8 mouse cellular contexts compared by ENCODE assay signal in the genomic region with DNA sequence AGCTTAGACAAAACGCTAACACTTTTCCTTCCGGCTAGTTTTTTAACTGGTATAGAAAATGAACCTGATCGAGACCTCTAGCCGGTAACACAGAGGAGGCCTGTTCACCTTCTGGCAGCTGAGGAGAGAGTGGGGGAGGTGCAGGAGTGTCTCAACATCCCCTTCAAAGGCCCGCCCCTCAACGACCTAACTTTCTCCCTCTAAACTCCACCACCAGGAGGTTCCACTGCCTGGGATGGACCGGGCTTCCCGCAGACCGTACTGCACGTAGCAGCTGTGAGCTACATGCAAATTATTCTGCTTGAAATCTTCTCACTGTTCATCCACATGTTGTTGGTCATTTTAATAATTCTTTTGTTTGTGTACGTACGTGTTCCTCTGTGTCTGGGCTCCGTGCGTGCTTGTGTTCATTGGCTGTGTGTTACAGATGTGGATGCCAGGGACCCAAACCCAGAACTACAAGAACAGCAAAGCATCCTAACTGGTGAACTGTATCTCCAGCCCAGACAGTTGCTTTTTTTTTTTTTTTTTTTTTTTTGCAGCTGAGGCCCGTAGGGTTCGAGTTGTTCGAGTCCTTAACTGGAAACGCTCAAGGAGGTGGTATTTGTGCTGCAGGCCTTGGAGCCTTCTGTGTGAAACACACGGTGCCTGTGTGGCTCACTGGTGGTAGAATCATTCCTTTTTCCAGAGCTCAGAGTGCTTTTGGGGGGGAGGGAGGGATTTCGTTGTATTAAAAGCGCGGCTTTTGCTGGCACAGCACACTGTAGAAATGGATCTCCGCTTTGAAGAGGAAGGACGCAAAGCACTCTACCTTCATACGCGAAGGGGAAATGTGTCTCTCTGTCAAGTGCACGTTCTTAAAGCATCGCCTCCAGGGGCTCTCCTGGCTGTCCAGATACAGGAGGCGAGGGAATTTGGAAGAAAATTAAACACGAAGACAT. TPM values are rescaled to one million over a fixed set of nuclear protein-coding genes. Genes with fewer than 3 reads are reported as not detected.
A peak's percentile ranks its signal among the peaks of the same experiment; 100 is the strongest.
DNase-seq lines count a peak whose midpoint lies in the region; ATAC-seq and TF ChIP-seq lines count a peak whose summit lies in the region.

No protein-coding gene starts in this region.

- peak overlapping the region; percentile 4; the same call in 1 of the 2 replicates for H3K4me3 ChIP-seq in kidney, adult 2 months (ENCODE audit: insufficient read depth, low read depth, low read length)
- peak overlapping the region; percentile 18 for H3K4me3 ChIP-seq in liver, embryonic 13.5 days (replicated peaks)

- no peaks in the 10 kb centered on the region for H3K36me3 ChIP-seq in kidney, adult 2 months (ENCODE audit: control insufficient read depth, insufficient read depth, low read length)
- H3K36me3 ChIP-seq in liver, embryonic 13.5 days, result no peaks in the 10 kb centered on the region

- peak; percentile 33 to 55 for ATAC-seq in hematopoietic stem cell, adult 5-6 weeks (replicated peaks in 1 of 2; ENCODE audit: insufficient read depth in 1 of 2, low FRiP score in 2 of 2, low TSS enrichment in 1 of 2, low read depth in 1 of 2, poor library complexity in 2 of 2, severe bottlenecking in 2 of 2)
- ATAC-seq in liver, embryonic 13.5 days (ENCODE audit: low read depth), result peak; percentile 45; the same call in 1 of the 2 replicates
- no peak for ATAC-seq in erythroblast, adult 5-6 weeks (replicated peaks; ENCODE audit: low FRiP score, poor library complexity, severe bottlenecking)

- TF ChIP-seq CTCF in kidney, adult 2 months (conservative IDR thresholded peaks at IDR 0.05; ENCODE audit: insufficient read depth, insufficient read length, low read depth, low read length), result 0 out of 2 replicates have a peak, but pooled peaks have one; percentile 2

- H3K9ac ChIP-seq in liver, embryonic 13.5 days, result no peak overlapping the region

- TF ChIP-seq POLR2A in kidney, adult 2 months (IDR thresholded peaks at IDR 0.05; ENCODE audit: low read depth, low read length), result no peak

- peaks cover 5% of the 10 kb centered on the region; the same call in 1 of the 2 replicates for H3K4me1 ChIP-seq in kidney, adult 2 months (ENCODE audit: control insufficient read depth, insufficient read depth, low read length)
- H3K4me1 ChIP-seq in liver, embryonic 13.5 days (replicated peaks), result peaks cover 20% of the 10 kb centered on the region

- H3K4me2 ChIP-seq in liver, embryonic 13.5 days, result peak overlapping the region; percentile 56

- H3K27me3 ChIP-seq in kidney, adult 2 months (replicated peaks; ENCODE audit: control insufficient read depth, insufficient read depth, low read length), result no peaks in the 10 kb centered on the region
- H3K27me3 ChIP-seq in liver, embryonic 13.5 days, result 0 out of 2 replicates have a peak, but pooled peaks cover 4% of the 10 kb centered on the region

- H3K9me3 ChIP-seq in liver, embryonic 13.5 days (replicated peaks), result no peaks in the 10 kb centered on the region; the same call in 1 of the 2 replicates

- DNase-seq in kidney, adult 2 months, result peak; percentile 5
- DNase-seq in kidney, adult 8-10 months, result no peak
- peak; percentile 53 to 61 for DNase-seq in cerebellum, postnatal 14 days
- peak; percentile 15 for DNase-seq in liver, embryonic 13.5 days
- DNase-seq in neural tube, embryonic 10.5 days (ENCODE audit: extremely low spot score, low spot score), result peak; percentile 47
- DNase-seq in yolk sac, embryonic 10.5 days (ENCODE audit: low spot score), result peak; percentile 31

- no peak overlapping the region for H3K27ac ChIP-seq in kidney, adult 2 months (ENCODE audit: insufficient read depth, low read depth, low read length)
- no peak overlapping the region for H3K27ac ChIP-seq in liver, embryonic 13.5 days

- 18% methylated on average over 30 of the region's 30 CpGs for WGBS in kidney, adult 2 months
- 13% methylated on average over 30 of the region's 30 CpGs for WGBS in liver, embryonic 13.5 days (ENCODE audit: insufficient replicate concordance)

RNA-seq across cellular contexts. Expression of a gene that starts 47.8 kb away (rescaled TPM):
- polyA plus RNA-seq in kidney, adult 2 months (2012; rRNA removed), result 67.8 and 70.6 TPM in 2 replicates
- 104 and 117 TPM in 2 replicates for total RNA-seq in hematopoietic stem cell, adult 5-6 weeks (2017)
- 16.6 and 17.8 TPM in 2 replicates for polyA plus RNA-seq in liver, embryonic 13.5 days (2015; fragmentation: Nextera tagmentation; extraction: Ambion mirVana)
- 66.7 and 81.5 TPM in 2 replicates for total RNA-seq in erythroblast, adult 5-6 weeks (2015; ENCODE audit: low replicate concordance)
- 38.6 and 47.6 TPM in 2 replicates for total RNA-seq in erythroblast, adult 5-6 weeks (2017; ENCODE audit: low replicate concordance)

Comparison
In these comparisons a context has a peak if more than half of its experiments do, and no peak if none do; other contexts are left out.
1. DNase-seq: peak in kidney, adult 2 months (single experiment), cerebellum, postnatal 14 days (2 of 2), liver, embryonic 13.5 days (single experiment), neural tube, embryonic 10.5 days (single experiment) and yolk sac, embryonic 10.5 days (single experiment); none in kidney, adult 8-10 months (0 of 2).